Mouse (Mus musculus) forebrain, embryonic 12.5 days (tissue): ENCODE measurements around the gene Por. TPM values are rescaled to one million over a fixed set of nuclear protein-coding genes. Genes with fewer than 3 reads are reported as not detected.
A peak's percentile ranks its signal among the peaks of the same experiment; 100 is the strongest.

Experiments used
- ATAC-seq: fragments of 200-750 bp; cut with Nextera tagmentation; 2 replicates; pipeline ENCODE4 v1.8.0; 2017; ENCODE audit warnings: moderate TSS enrichment; ENCODE audit not compliant: low FRiP score
- H3K27ac ChIP-seq: fragments of 300-500 bp; sonication (generic); 2 replicates; pipeline ENCODE4 v1.5.1; 2016; ENCODE audit warnings: mild to moderate bottlenecking
- H3K27me3 ChIP-seq: fragments of 300-500 bp; sonication (generic); 2 replicates; pipeline ENCODE4 v1.6.1; 2016; ENCODE audit warnings: mild to moderate bottlenecking
- H3K36me3 ChIP-seq: fragments of 300-500 bp; sonication (generic); replicated peaks from 2 replicates; pipeline ENCODE4 v1.6.1; 2016; ENCODE audit warnings: mild to moderate bottlenecking
- H3K4me1 ChIP-seq: fragments of 300-500 bp; sonication (generic); 2 replicates; pipeline ENCODE4 v1.6.1; 2016
- H3K4me2 ChIP-seq: fragments of 300-500 bp; sonication (generic); 2 replicates; pipeline ENCODE4 v1.6.1; 2016; ENCODE audit warnings: mild to moderate bottlenecking, moderate library complexity
- H3K4me3 ChIP-seq: fragments of 300-500 bp; sonication (generic); replicated peaks from 2 replicates; pipeline ENCODE4 v1.5.1; 2016; ENCODE audit warnings: mild to moderate bottlenecking
- H3K9ac ChIP-seq: fragments of 300-500 bp; sonication (generic); 2 replicates; pipeline ENCODE4 v1.6.1; 2016; ENCODE audit warnings: mild to moderate bottlenecking
- H3K9me3 ChIP-seq: fragments of 300-500 bp; sonication (generic); 2 replicates; pipeline ENCODE4 v1.6.1; 2016
- WGBS: fragments of 180-500 bp; shearing (Covaris S2); methylation state at CpG from one replicate; pipeline ENCODE4 v1.1.7; 2016; 5-methylcytosine and 5-hydroxymethylcytosine counted together
- polyA plus RNA-seq: library from polyadenylated mRNA; unstranded; fragments of >200 nt; fragmentation: Nextera tagmentation; extraction: Ambion mirVana; gene quantifications from 2 replicates; pipeline ENCODE4 v1.2.1, GENCODE M21; 2016

Gene Por
- polyA plus RNA-seq, 1 experiment from 2014 or later, result 127 TPM

GRCm38 (mm10) chr5:135724536-135725322 is 54.9 kb downstream of the Por start:
- peak overlapping the region; percentile 35; the same call in 1 of the 2 replicates for H3K4me3 ChIP-seq
- ATAC-seq, result peak; percentile 86

GRCm38 (mm10) chr5:135725391-135725841 is 55.6 kb downstream of the Por start:
- Histone ChIP-seq H3K9me3 (no peaks in the 10 kb centered on the region), H3K4me2 (peak overlapping the region; percentile 63), H3K27me3 (no peaks in the 10 kb centered on the region), H3K36me3 (peaks cover 22% of the 10 kb centered on the region), H3K4me3 (peak overlapping the region; percentile 35), H3K4me1 (peaks cover 51% of the 10 kb centered on the region), H3K27ac (peak overlapping the region; percentile 99), H3K9ac (peak overlapping the region; percentile 57)
- ATAC-seq, result peak; percentile 94
- WGBS, result 2% methylated on average over 8 of the region's 8 CpGs

More at GRCm38 (mm10) chr5:135724536-135725322, 54.9 kb downstream of the Por start:
- H3K9ac ChIP-seq, result peak overlapping the region; percentile 57
- H3K9me3 ChIP-seq, result no peaks in the 10 kb centered on the region
- peak overlapping the region; percentile 63 for H3K4me2 ChIP-seq
- H3K27me3 ChIP-seq, result no peaks in the 10 kb centered on the region
- H3K27ac ChIP-seq, result peak overlapping the region; percentile 99
- WGBS, result 1% methylated on average over 9 of the region's 9 CpGs
- peaks cover 18% of the 10 kb centered on the region for H3K36me3 ChIP-seq
- peaks cover 51% of the 10 kb centered on the region for H3K4me1 ChIP-seq

GRCm38 (mm10) chr5:135725991-135726390 is 56.2 kb downstream of the Por start:
- peak overlapping the region; percentile 57 for H3K9ac ChIP-seq
- peaks cover 51% of the 10 kb centered on the region for H3K4me1 ChIP-seq
- H3K4me3 ChIP-seq, result peak overlapping the region; percentile 35
- H3K36me3 ChIP-seq, result peaks cover 28% of the 10 kb centered on the region
- H3K4me2 ChIP-seq, result peak overlapping the region; percentile 63
- H3K27ac ChIP-seq, result peak overlapping the region; percentile 99
- H3K9me3 ChIP-seq, result no peaks in the 10 kb centered on the region
- 25% methylated on average over 6 of the region's 6 CpGs for WGBS
- no peak; the same call in 1 of the 2 replicates for ATAC-seq
- H3K27me3 ChIP-seq, result no peaks in the 10 kb centered on the region

- H3K9ac ChIP-seq, result peak overlapping the region; percentile 57
- peak overlapping the region; percentile 35 for H3K4me3 ChIP-seq
- H3K4me1 ChIP-seq, result peaks cover 51% of the 10 kb centered on the region
- peak overlapping the region; percentile 99 for H3K27ac ChIP-seq
- 68% methylated on average over 2 of the region's 2 CpGs for WGBS
- H3K36me3 ChIP-seq, result peaks cover 36% of the 10 kb centered on the region
- ATAC-seq, result no peak
- no peaks in the 10 kb centered on the region for H3K27me3 ChIP-seq
- no peaks in the 10 kb centered on the region for H3K9me3 ChIP-seq
- peak overlapping the region; percentile 63 for H3K4me2 ChIP-seq
Measured at GRCm38 (mm10) chr5:135726641-135727346, 57.0 kb downstream of the Por start.

GRCm38 (mm10) chr5:135727871-135728270 is 58.0 kb downstream of the Por start:
- Histone ChIP-seq H3K27ac (no peak overlapping the region), H3K27me3 (no peaks in the 10 kb centered on the region), H3K4me1 (peaks cover 50% of the 10 kb centered on the region), H3K36me3 (peaks cover 47% of the 10 kb centered on the region), H3K4me2 (no peak overlapping the region), H3K9me3 (no peaks in the 10 kb centered on the region), H3K4me3 (no peak overlapping the region), H3K9ac (no peak overlapping the region)
- WGBS, result 89% methylated on average over 9 of the region's 9 CpGs
- no peak for ATAC-seq

GRCm38 (mm10) chr5:135728361-135728760 is 58.5 kb downstream of the Por start:
- Histone ChIP-seq H3K4me3 (no peak overlapping the region), H3K36me3 (peaks cover 52% of the 10 kb centered on the region), H3K27me3 (no peaks in the 10 kb centered on the region), H3K9ac (no peak overlapping the region), H3K9me3 (no peaks in the 10 kb centered on the region), H3K4me2 (no peak overlapping the region), H3K4me1 (peaks cover 46% of the 10 kb centered on the region), H3K27ac (no peak overlapping the region)
- no peak for ATAC-seq
- 93% methylated on average over 13 of the region's 13 CpGs for WGBS

- no peak for ATAC-seq
- Histone ChIP-seq H3K4me2 (no peak overlapping the region), H3K36me3 (peaks cover 62% of the 10 kb centered on the region), H3K27ac (no peak overlapping the region), H3K4me3 (no peak overlapping the region), H3K9ac (no peak overlapping the region), H3K27me3 (no peaks in the 10 kb centered on the region), H3K4me1 (peaks cover 36% of the 10 kb centered on the region), H3K9me3 (no peaks in the 10 kb centered on the region)
- WGBS, result 96% methylated on average over 13 of the region's 13 CpGs
Measured at GRCm38 (mm10) chr5:135729351-135729750, 59.5 kb downstream of the Por start.

GRCm38 (mm10) chr5:135730278-135730677 is 60.4 kb downstream of the Por start:
- 96% methylated on average over 10 of the region's 10 CpGs for WGBS
- Histone ChIP-seq H3K27me3 (no peaks in the 10 kb centered on the region), H3K4me2 (no peak overlapping the region), H3K4me1 (peaks cover 26% of the 10 kb centered on the region), H3K9me3 (no peaks in the 10 kb centered on the region), H3K36me3 (peaks cover 71% of the 10 kb centered on the region), H3K9ac (no peak overlapping the region), H3K27ac (no peak overlapping the region), H3K4me3 (no peak overlapping the region)
- ATAC-seq, result no peak

- Histone ChIP-seq H3K27me3 (no peaks in the 10 kb centered on the region), H3K4me2 (no peak overlapping the region), H3K9me3 (no peaks in the 10 kb centered on the region), H3K4me3 (no peak overlapping the region), H3K9ac (no peak overlapping the region), H3K36me3 (peaks cover 77% of the 10 kb centered on the region), H3K27ac (no peak overlapping the region), H3K4me1 (peaks cover 20% of the 10 kb centered on the region)
- no peak for ATAC-seq
- 91% methylated on average over 10 of the region's 10 CpGs for WGBS
Measured at GRCm38 (mm10) chr5:135730916-135731315, 61.1 kb downstream of the Por start.

- Histone ChIP-seq H3K27ac (no peak overlapping the region), H3K9ac (no peak overlapping the region), H3K9me3 (no peaks in the 10 kb centered on the region), H3K4me3 (no peak overlapping the region), H3K27me3 (no peaks in the 10 kb centered on the region), H3K4me1 (peaks cover 16% of the 10 kb centered on the region), H3K36me3 (peaks cover 81% of the 10 kb centered on the region), H3K4me2 (no peak overlapping the region)
- 94% methylated on average over 16 of the region's 16 CpGs for WGBS
- ATAC-seq, result no peak
Measured at GRCm38 (mm10) chr5:135731322-135731721, 61.5 kb downstream of the Por start.

GRCm38 (mm10) chr5:135733071-135733470 is 63.2 kb downstream of the Por start:
- Histone ChIP-seq H3K9ac (no peak overlapping the region), H3K27ac (no peak overlapping the region), H3K4me1 (no peaks in the 10 kb centered on the region), H3K4me3 (no peak overlapping the region), H3K36me3 (peaks cover 98% of the 10 kb centered on the region), H3K27me3 (no peaks in the 10 kb centered on the region), H3K9me3 (no peaks in the 10 kb centered on the region), H3K4me2 (no peak overlapping the region)
- 89% methylated on average over 4 of the region's 4 CpGs for WGBS
- ATAC-seq, result no peak

- H3K36me3 ChIP-seq, result peaks cover 88% of the 10 kb centered on the region
- no peak overlapping the region for H3K27ac ChIP-seq
- no peak overlapping the region for H3K4me3 ChIP-seq
- WGBS, result 95% methylated on average over 42 of the region's 42 CpGs
- H3K9me3 ChIP-seq, result no peaks in the 10 kb centered on the region
- H3K4me2 ChIP-seq, result no peak overlapping the region
- H3K27me3 ChIP-seq, result no peaks in the 10 kb centered on the region
- H3K9ac ChIP-seq, result no peak overlapping the region
- H3K4me1 ChIP-seq, result no peaks in the 10 kb centered on the region
- no peak for ATAC-seq
Measured at GRCm38 (mm10) chr5:135734057-135734680, 64.3 kb downstream of the Por start.
